Mouse (Mus musculus): ENCODE data around the gene Tada2b.

Tada2b gene

GRCm38 (mm10) chr5:36480398-36480797 lies 3.7 kb downstream of the Tada2b start:
- no peak for DNase-seq (ENCODE audit: low spot score)

- no peak for DNase-seq (ENCODE audit: low spot score)
Measured at GRCm38 (mm10) chr5:36479735-36480134, 4.3 kb downstream of the Tada2b start.

GRCm38 (mm10) chr5:36478540-36479420 lies 5.3 kb downstream of the Tada2b start:
- DNase-seq (ENCODE audit: low spot score): no peak

GRCm38 (mm10) chr5:36477486-36477885 lies 6.6 kb downstream of the Tada2b start:
- DNase-seq (ENCODE audit: low spot score): no peak

- DNase-seq (ENCODE audit: low spot score): peak; percentile 58
Measured at GRCm38 (mm10) chr5:36474283-36474682, 9.8 kb downstream of the Tada2b start.

- DNase-seq (ENCODE audit: low spot score): no peak
Measured at GRCm38 (mm10) chr5:36472876-36473655, 11.0 kb downstream of the Tada2b start.

- DNase-seq (ENCODE audit: low spot score): no peak
Measured at GRCm38 (mm10) chr5:36471206-36471605, 12.9 kb downstream of the Tada2b start.

- DNase-seq (ENCODE audit: low spot score): no peak
Measured at GRCm38 (mm10) chr5:36465889-36466288, 18.2 kb downstream of the Tada2b start.

- peak; percentile 96 for DNase-seq (ENCODE audit: low spot score)
Measured at GRCm38 (mm10) chr5:36464709-36465661, 19.1 kb downstream of the Tada2b start, which contains the start of gene Grpel1. Gene Grpel1 (plus strand): TSS chr5:36464998.

GRCm38 (mm10) chr5:36463391-36463790 lies 20.7 kb downstream of the Tada2b start:
- no peak for DNase-seq (ENCODE audit: low spot score)

GRCm38 (mm10) chr5:36462810-36463209 lies 21.3 kb downstream of the Tada2b start:
- DNase-seq (ENCODE audit: low spot score): peak; percentile 75

- DNase-seq (ENCODE audit: low spot score): no peak
Measured at GRCm38 (mm10) chr5:36461231-36461630, 22.9 kb downstream of the Tada2b start.

- DNase-seq (ENCODE audit: low spot score): no peak
Measured at GRCm38 (mm10) chr5:36460712-36461111, 23.4 kb downstream of the Tada2b start.

GRCm38 (mm10) chr5:36458926-36459325 lies 25.2 kb downstream of the Tada2b start:
- DNase-seq (ENCODE audit: low spot score): no peak

- peak; percentile 35 for DNase-seq (ENCODE audit: low spot score)
Measured at GRCm38 (mm10) chr5:36457706-36458105, 26.4 kb downstream of the Tada2b start.

GRCm38 (mm10) chr5:36452821-36453220 lies 31.3 kb downstream of the Tada2b start:
- DNase-seq (ENCODE audit: low spot score): no peak

- no peak for DNase-seq (ENCODE audit: low spot score)
Measured at GRCm38 (mm10) chr5:36451872-36452389, 32.2 kb downstream of the Tada2b start.

- peak; percentile 26 for DNase-seq (ENCODE audit: low spot score)
Measured at GRCm38 (mm10) chr5:36451119-36451518, 33.0 kb downstream of the Tada2b start.

- DNase-seq (ENCODE audit: low spot score): no peak
Measured at GRCm38 (mm10) chr5:36449710-36450358, 34.3 kb downstream of the Tada2b start.

- DNase-seq (ENCODE audit: low spot score): no peak
Measured at GRCm38 (mm10) chr5:36447872-36448271, 36.2 kb downstream of the Tada2b start.

Data from ovary, postnatal 36 days (tissue).